Mouse (Mus musculus) limb, embryonic 14.5 days (tissue): ENCODE results near the gene Cacna2d3. TPM values are rescaled to one million over a fixed set of nuclear protein-coding genes. Genes with fewer than 3 reads are reported as not detected.

Experiments used
- ATAC-seq: fragments of 200-750 bp; cut with Nextera tagmentation; 2 replicates; pipeline ENCODE4 v1.8.0; 2017; ENCODE audit warnings: low read depth, moderate number of reproducible peaks, moderate TSS enrichment; ENCODE audit not compliant: low FRiP score
- DNase-seq: peaks from one replicate; pipeline ENCODE4 v3.0.0-alpha.2; 2015; ENCODE audit warnings: low spot score
- H3K27ac ChIP-seq: fragments of 300-500 bp; sonication (generic); replicated peaks from 2 replicates; pipeline ENCODE4 v1.5.1; 2014; ENCODE audit warnings: low read depth, mild to moderate bottlenecking, low read length, moderate library complexity, mixed read lengths
- H3K27me3 ChIP-seq: fragments of 300-500 bp; sonication (generic); 2 replicates; pipeline ENCODE4 v1.6.1; 2014; ENCODE audit warnings: low read length, mixed read lengths; ENCODE audit not compliant: control insufficient read depth, insufficient read depth
- H3K36me3 ChIP-seq: fragments of 300-500 bp; sonication (generic); 2 replicates; pipeline ENCODE4 v1.6.1; 2014; ENCODE audit warnings: mild to moderate bottlenecking, low read length, moderate library complexity, mixed read lengths; ENCODE audit not compliant: control insufficient read depth, insufficient read depth
- H3K4me1 ChIP-seq: fragments of 300-500 bp; sonication (generic); 2 replicates; pipeline ENCODE4 v1.6.1; 2014; ENCODE audit warnings: antibody characterized with exemption, low read length, mixed read lengths; ENCODE audit not compliant: control insufficient read depth, insufficient read depth
- H3K4me2 ChIP-seq: fragments of 300-500 bp; sonication (generic); replicated peaks from 2 replicates; pipeline ENCODE4 v1.6.1; 2014; ENCODE audit warnings: low read depth, mild to moderate bottlenecking, low read length, moderate library complexity; ENCODE audit not compliant: severe bottlenecking
- H3K4me3 ChIP-seq: fragments of 300-500 bp; sonication (generic); replicated peaks from 2 replicates; pipeline ENCODE4 v1.5.1; 2014; ENCODE audit warnings: low read length
- H3K9ac ChIP-seq: fragments of 300-500 bp; sonication (generic); 2 replicates; pipeline ENCODE4 v1.6.1; 2014; ENCODE audit warnings: mild to moderate bottlenecking, low read depth, low read length, moderate library complexity; ENCODE audit not compliant: severe bottlenecking
- H3K9me3 ChIP-seq: fragments of 300-500 bp; sonication (generic); 2 replicates; pipeline ENCODE4 v1.6.1; 2016; ENCODE audit warnings: low read length; ENCODE audit not compliant: control insufficient read depth
- POLR2A ChIP-seq: fragments of 200-500 bp; IDR thresholded peaks from 2 replicates; pipeline ENCODE4 v1.8.0; 2012; ENCODE audit warnings: inconsistent platforms, mild to moderate bottlenecking, moderate library complexity, borderline replicate concordance; ENCODE audit not compliant: insufficient read depth, insufficient read length; ENCODE audit errors: extremely low read depth
- WGBS: fragments of 180-500 bp; shearing (Covaris S2); extraction: QIAGEN DNeasy Blood & Tissue Kit; methylation state at CpG from one replicate; pipeline ENCODE4 v1.1.7; 2014; 5-methylcytosine and 5-hydroxymethylcytosine counted together
- polyA plus RNA-seq, 2 experiments: library from polyadenylated mRNA; depleted of rRNA in 1 of 2; stranded (reverse) in 1 of 2; unstranded in 1 of 2; fragments of >200 nt; fragmentation: Nextera tagmentation in 1 of 2; extraction: Ambion mirVana in 1 of 2; gene quantifications; 2 replicates each; pipeline versions ENCODE4 v1.2.1 to v1.2.3; 2012 to 2014

The Cacna2d3 gene
- polyA plus RNA-seq, 2 experiments = 4.9 to 6.3 TPM

GRCm38 (mm10) chr14:28979230-28979629, 742.4 kb downstream of the Cacna2d3 start:
- Histone ChIP-seq H3K27ac (no peak overlapping the region), H3K4me3 (no peak overlapping the region), H3K4me2 (no peak overlapping the region), H3K36me3 (no peaks in the 10 kb centered on the region), H3K9ac (no peak overlapping the region), H3K27me3 (no peaks in the 10 kb centered on the region), H3K9me3 (no peaks in the 10 kb centered on the region), H3K4me1 (0 out of 2 replicates have a peak, but pooled peaks cover 3% of the 10 kb centered on the region)
- DNase-seq (no peak), ATAC-seq (no peak)
- no peak for TF ChIP-seq POLR2A
- 80% methylated on average over 2 of the region's 2 CpGs for WGBS

DNA sequence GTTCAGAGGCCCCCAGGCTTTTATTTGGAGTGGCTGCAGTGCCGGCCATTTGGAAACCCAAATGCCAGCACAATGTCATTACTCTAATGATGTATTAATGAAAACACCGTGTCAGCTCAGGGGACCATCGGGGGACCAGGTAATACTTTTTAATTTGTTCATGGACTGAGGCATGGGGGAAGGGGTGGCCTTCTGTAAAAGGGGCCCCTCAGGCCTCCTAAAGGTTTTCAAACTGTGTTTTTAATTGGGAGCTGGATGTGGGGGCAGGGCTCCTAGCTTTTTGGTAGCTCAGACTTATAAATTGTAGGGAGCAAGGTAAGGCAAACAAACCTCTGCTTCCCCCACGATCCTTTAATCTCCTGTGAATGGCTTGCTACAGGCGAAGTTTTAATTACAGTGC, 749.0 kb downstream of the Cacna2d3 start:
- ATAC-seq = 0 out of 2 replicates have a peak, but pooled peaks have one; percentile 41
- Histone ChIP-seq H3K27ac (no peak overlapping the region), H3K4me3 (no peak overlapping the region), H3K27me3 (no peaks in the 10 kb centered on the region), H3K9ac (no peak overlapping the region), H3K36me3 (no peaks in the 10 kb centered on the region), H3K4me2 (0 out of 2 replicates have a peak overlapping the region, but pooled peaks have one; percentile 4), H3K9me3 (no peaks in the 10 kb centered on the region), H3K4me1 (peaks cover 15% of the 10 kb centered on the region)
- WGBS = 11% methylated on average over 5 of the region's 5 CpGs
- TF ChIP-seq POLR2A = no peak
- peak; percentile 66 for DNase-seq

DNA sequence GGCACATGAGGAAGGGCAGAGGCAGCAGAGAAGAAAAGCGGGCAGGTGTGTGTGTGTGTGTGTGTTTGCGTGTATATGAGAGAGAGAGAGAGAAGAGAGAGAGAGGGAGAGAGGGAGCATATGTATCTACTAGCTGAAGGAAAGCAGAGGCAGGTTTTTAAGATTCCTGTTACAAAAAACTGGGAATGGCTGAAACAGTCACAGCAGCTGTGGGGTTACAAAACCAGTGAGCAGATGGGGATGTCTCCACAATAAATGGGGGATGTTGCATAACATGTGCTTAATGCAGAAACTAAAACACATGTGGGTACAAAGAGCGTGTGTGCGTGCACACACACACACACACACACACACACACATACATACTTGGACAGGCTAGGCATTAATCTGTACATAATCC, 752.4 kb downstream of the Cacna2d3 start:
- Histone ChIP-seq H3K36me3 (no peaks in the 10 kb centered on the region), H3K27ac (no peak overlapping the region), H3K9me3 (no peaks in the 10 kb centered on the region), H3K9ac (no peak overlapping the region), H3K4me1 (peaks cover 15% of the 10 kb centered on the region), H3K27me3 (no peaks in the 10 kb centered on the region), H3K4me3 (no peak overlapping the region), H3K4me2 (no peak overlapping the region)
- ATAC-seq (no peak), DNase-seq (no peak)
- 88% methylated on average over 4 of the region's 4 CpGs for WGBS
- TF ChIP-seq POLR2A = no peak

GRCm38 (mm10) chr14:28966881-28967280, 754.8 kb downstream of the Cacna2d3 start:
- H3K4me2 ChIP-seq = no peak overlapping the region
- peaks cover 5% of the 10 kb centered on the region; the same call in 1 of the 2 replicates for H3K4me1 ChIP-seq
- H3K36me3 ChIP-seq = no peaks in the 10 kb centered on the region
- DNase-seq (no peak), ATAC-seq (no peak)
- H3K4me3 ChIP-seq = no peak overlapping the region
- no peaks in the 10 kb centered on the region for H3K27me3 ChIP-seq
- no peak overlapping the region for H3K9ac ChIP-seq
- no peaks in the 10 kb centered on the region for H3K9me3 ChIP-seq
- no peak for TF ChIP-seq POLR2A
- no peak overlapping the region for H3K27ac ChIP-seq

DNA sequence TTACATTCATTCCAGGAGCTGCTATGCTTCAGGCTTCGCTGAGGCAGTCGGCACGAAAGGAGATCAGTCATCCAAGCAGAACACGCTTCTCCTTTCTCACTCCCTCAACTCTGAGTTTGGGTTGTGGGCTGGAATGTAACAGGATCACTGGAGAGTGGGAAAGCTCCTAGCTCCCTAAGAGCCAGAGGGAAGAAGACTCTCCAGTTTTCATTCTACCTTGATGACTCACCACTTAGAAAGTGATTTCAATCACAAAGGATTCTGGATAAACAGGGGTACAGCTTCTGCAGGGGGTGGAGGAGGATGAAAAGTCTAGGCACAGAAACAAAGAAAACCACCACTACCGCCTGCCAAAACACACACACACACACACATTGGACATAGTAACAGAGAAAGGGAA, 760.3 kb downstream of the Cacna2d3 start:
- no peaks in the 10 kb centered on the region for H3K27me3 ChIP-seq
- no peak for ATAC-seq
- H3K27ac ChIP-seq = no peak overlapping the region
- WGBS = 82% methylated on average over 5 of the region's 5 CpGs
- peaks cover 5% of the 10 kb centered on the region for H3K4me1 ChIP-seq
- DNase-seq = no peak
- TF ChIP-seq POLR2A = no peak
- no peak overlapping the region for H3K9ac ChIP-seq
- no peak overlapping the region for H3K4me3 ChIP-seq
- no peaks in the 10 kb centered on the region for H3K9me3 ChIP-seq
- no peak overlapping the region for H3K4me2 ChIP-seq
- H3K36me3 ChIP-seq = no peaks in the 10 kb centered on the region

GRCm38 (mm10) chr14:28959042-28959441, 762.6 kb downstream of the Cacna2d3 start:
- Histone ChIP-seq H3K9me3 (no peaks in the 10 kb centered on the region), H3K27ac (no peak overlapping the region), H3K36me3 (no peaks in the 10 kb centered on the region), H3K9ac (no peak overlapping the region), H3K4me1 (peaks cover 19% of the 10 kb centered on the region), H3K4me2 (no peak overlapping the region), H3K27me3 (no peaks in the 10 kb centered on the region), H3K4me3 (no peak overlapping the region)
- ATAC-seq (no peak), DNase-seq (no peak)
- no peak for TF ChIP-seq POLR2A
- WGBS = 50% methylated on average over 3 of the region's 3 CpGs
